ENCODE assay signal across 7 mouse cellular contexts in genomic region chr4:141291571-141292375, GRCm38 (mm10). TPM values are rescaled to one million over a fixed set of nuclear protein-coding genes. Genes with fewer than 3 reads are reported as not detected.
DNase-seq lines count a peak whose midpoint lies in the region; ATAC-seq and TF ChIP-seq lines count a peak whose summit lies in the region.

No protein-coding gene starts in this region.

- ATAC-seq in hindbrain, embryonic 11.5 days (ENCODE audit: low FRiP score) = peak; percentile 33; the same call in 1 of the 2 replicates
- peak; percentile 29; the same call in 1 of the 2 replicates for ATAC-seq in midbrain, embryonic 11.5 days (ENCODE audit: low FRiP score)

- H3K9me3 ChIP-seq in ES-E14 (ENCODE audit: control insufficient read depth, insufficient read depth, low read depth, low read length) = no peaks in the 10 kb centered on the region
- no peaks in the 10 kb centered on the region for H3K9me3 ChIP-seq in hindbrain, embryonic 11.5 days (ENCODE audit: control insufficient read depth, low read length)
- H3K9me3 ChIP-seq in midbrain, embryonic 11.5 days (ENCODE audit: control insufficient read depth, low read length) = no peaks in the 10 kb centered on the region

- H3K4me1 ChIP-seq in ES-E14 (ENCODE audit: control insufficient read depth in 2 of 2, insufficient read depth in 2 of 2, low read length in 2 of 2, poor library complexity in 1 of 2) = peaks cover 11 to 43% of the 10 kb centered on the region in 2 experiments
- H3K4me1 ChIP-seq in hindbrain, embryonic 11.5 days (replicated peaks; ENCODE audit: control insufficient read depth, insufficient read depth, low read length) = peaks cover 23% of the 10 kb centered on the region
- H3K4me1 ChIP-seq in midbrain, embryonic 11.5 days (ENCODE audit: control insufficient read depth, insufficient read depth, low read length) = peaks cover 29% of the 10 kb centered on the region

- H3K9ac ChIP-seq in ES-E14 (ENCODE audit: insufficient read depth, low read depth, low read length, poor library complexity, severe bottlenecking) = peak overlapping the region; percentile 73
- H3K9ac ChIP-seq in hindbrain, embryonic 11.5 days (ENCODE audit: low read depth, low read length) = peak overlapping the region; percentile 15; the same call in 1 of the 2 replicates
- no peak overlapping the region for H3K9ac ChIP-seq in midbrain, embryonic 11.5 days (ENCODE audit: low read length)

- peak overlapping the region; percentile 63 for H3K4me2 ChIP-seq in hindbrain, embryonic 11.5 days (replicated peaks; ENCODE audit: low read depth, low read length)
- peak overlapping the region; percentile 60 for H3K4me2 ChIP-seq in midbrain, embryonic 11.5 days

- peak; percentile 95 for DNase-seq in ES-E14 (ENCODE audit: low read depth, low spot score)
- DNase-seq in hindbrain, embryonic 11.5 days (ENCODE audit: low spot score) = no peak
- peak; percentile 91 for DNase-seq in midbrain, embryonic 11.5 days (ENCODE audit: low spot score, missing footprints)
- DNase-seq in natural killer cell, adult 2 months (ENCODE audit: low spot score in 2 of 2) = no peak
- DNase-seq in MN1 (ENCODE audit: low spot score) = no peak
- no peak for DNase-seq in testis, postnatal 10 days (ENCODE audit: low spot score)

- H3K27ac ChIP-seq in ES-E14 (ENCODE audit: insufficient read depth, low read depth, low read length, poor library complexity, severe bottlenecking) = peak overlapping the region; percentile 99
- H3K27ac ChIP-seq in hindbrain, embryonic 11.5 days (ENCODE audit: low read depth, low read length) = no peak overlapping the region
- H3K27ac ChIP-seq in midbrain, embryonic 11.5 days (ENCODE audit: low read depth, low read length) = no peak overlapping the region

- no peak overlapping the region for H3K4me3 ChIP-seq in C2C12 (ENCODE audit: insufficient read depth, poor library complexity, severe bottlenecking)
- H3K4me3 ChIP-seq in ES-E14 (ENCODE audit: insufficient read depth in 1 of 2, low read depth in 1 of 2, low read length in 2 of 2, poor library complexity in 1 of 2, severe bottlenecking in 1 of 2) = peak overlapping the region; percentile 22 to 63
- peak overlapping the region; percentile 28; the same call in 1 of the 2 replicates for H3K4me3 ChIP-seq in hindbrain, embryonic 11.5 days (ENCODE audit: low read depth, low read length)
- peak overlapping the region; percentile 22 for H3K4me3 ChIP-seq in midbrain, embryonic 11.5 days (ENCODE audit: low read depth, low read length)

- no peaks in the 10 kb centered on the region for H3K79me2 ChIP-seq in C2C12 (ENCODE audit: control insufficient read depth, insufficient read depth)

- no peaks in the 10 kb centered on the region for H3K79me3 ChIP-seq in C2C12 (ENCODE audit: low read depth)

- no peak for TF ChIP-seq CTCF in C2C12 (IDR thresholded peaks at IDR 0.05; ENCODE audit: control insufficient read depth, insufficient read depth, insufficient read length)

- in situ Hi-C loops in ES-E14 (cut with MboI; ENCODE audit: low sequenced_read_pairs in 2 of 2, unreplicated experiment in 2 of 2) = no loop called here

- H3ac ChIP-seq in C2C12 (ENCODE audit: control insufficient read depth, insufficient read length, low read depth) = peak overlapping the region; percentile 41

- no peaks in the 10 kb centered on the region for H3K27me3 ChIP-seq in C2C12 (ENCODE audit: control insufficient read depth, insufficient read depth, insufficient read length)
- peaks cover 64% of the 10 kb centered on the region for H3K27me3 ChIP-seq in hindbrain, embryonic 11.5 days (ENCODE audit: control insufficient read depth, insufficient read depth, low read length)
- H3K27me3 ChIP-seq in midbrain, embryonic 11.5 days (ENCODE audit: control insufficient read depth, insufficient read depth, low read length) = peaks cover 46% of the 10 kb centered on the region

- H3K36me3 ChIP-seq in C2C12 (ENCODE audit: control insufficient read depth, insufficient read depth) = no peaks in the 10 kb centered on the region
- H3K36me3 ChIP-seq in ES-E14 (ENCODE audit: control insufficient read depth, insufficient read depth, low read length, poor library complexity, severe bottlenecking) = peaks cover 8% of the 10 kb centered on the region; the same call in 1 of the 2 replicates
- no peaks in the 10 kb centered on the region for H3K36me3 ChIP-seq in hindbrain, embryonic 11.5 days (ENCODE audit: control insufficient read depth, insufficient read depth, low read length)
- H3K36me3 ChIP-seq in midbrain, embryonic 11.5 days (ENCODE audit: control insufficient read depth, insufficient read depth, low read length) = no peaks in the 10 kb centered on the region

- WGBS in hindbrain, embryonic 11.5 days = under 1% methylated on average over 47 of the region's 47 CpGs
- 1% methylated on average over 38 of the region's 47 CpGs for WGBS in midbrain, embryonic 11.5 days

TF ChIP-seq in C2C12, 6 proteins besides CTCF, POLR2A, EP300 and RAD21:
- TF ChIP-seq MYOG (IDR thresholded peaks at IDR 0.05; ENCODE audit: control insufficient read depth, extremely low read depth, insufficient read length) (no peak), MAX (IDR thresholded peaks at IDR 0.05) (peak; percentile 82), CEBPB (IDR thresholded peaks at IDR 0.05; ENCODE audit: low read depth) (no peak), MYOD1 (IDR thresholded peaks at IDR 0.05; ENCODE audit: control insufficient read depth, insufficient read length, low read depth) (no peak)
TF ChIP-seq in C2C12: peak in this region for 1.

TF ChIP-seq in ES-E14, 5 proteins besides CTCF, POLR2A, EP300 and RAD21:
- TF ChIP-seq CHD2 (IDR thresholded peaks at IDR 0.05; ENCODE audit: low read depth, low read length) = no peak
- TF ChIP-seq ZC3H11A (IDR thresholded peaks at IDR 0.05; ENCODE audit: borderline replicate concordance, low read depth, low read length) = no peak
- peak; percentile 60; the same call in 1 of the 2 replicates for TF ChIP-seq HCFC1 (IDR thresholded peaks at IDR 0.05; ENCODE audit: borderline replicate concordance, insufficient read depth, low read length)
- no peak for TF ChIP-seq MAFK (IDR thresholded peaks at IDR 0.05; ENCODE audit: insufficient read depth, low read depth, low read length)
- no peak for TF ChIP-seq ZNF384 (IDR thresholded peaks at IDR 0.05; ENCODE audit: low read depth, low read length)

RNA-seq across cellular contexts. Expression of gene Epha2, which starts 9.3 kb away (rescaled TPM):
- 129 TPM for polyA plus RNA-seq in C2C12 (2012; fragmentation: generic; extraction: Trizol)
- total RNA-seq in ES-E14 (2012; rRNA removed) = 256 and 507 TPM in 2 replicates
- 0.82 and 1.1 TPM in 2 replicates for polyA plus RNA-seq in hindbrain, embryonic 11.5 days (2014; fragmentation: Nextera tagmentation; extraction: Ambion mirVana)
- 2.2 and 2.5 TPM in 2 replicates for polyA plus RNA-seq in midbrain, embryonic 11.5 days (2014; fragmentation: Nextera tagmentation; extraction: Ambion mirVana)

RNA-seq across cellular contexts. Expression of gene Arhgef19, which starts 52.5 kb away (rescaled TPM):
- 26.7 TPM for polyA plus RNA-seq in C2C12 (2012; fragmentation: generic; extraction: Trizol)
- 1.7 and 2.3 TPM in 2 replicates for total RNA-seq in ES-E14 (2012; rRNA removed)
- 2.1 and 3.1 TPM in 2 replicates for polyA plus RNA-seq in hindbrain, embryonic 11.5 days (2014; fragmentation: Nextera tagmentation; extraction: Ambion mirVana)
- polyA plus RNA-seq in midbrain, embryonic 11.5 days (2014; fragmentation: Nextera tagmentation; extraction: Ambion mirVana) = 0.47 and 0.61 TPM in 2 replicates

Comparison
In these comparisons a context has a peak if more than half of its experiments do, and no peak if none do; other contexts are left out.
1. DNase-seq: peak in ES-E14 (single experiment) and midbrain, embryonic 11.5 days (single experiment); none in hindbrain, embryonic 11.5 days (single experiment), natural killer cell, adult 2 months (0 of 2), MN1 (single experiment) and testis, postnatal 10 days (single experiment).
2. RNA of gene Epha2, which starts 9.3 kb away (polyA plus RNA-seq): 129 TPM in C2C12 (single experiment); 2.2 to 2.5 TPM in midbrain, embryonic 11.5 days and 0.82 to 1.1 TPM in hindbrain, embryonic 11.5 days; every median in the first group is over 10 times any median in the second.